Mouse (Mus musculus) urinary bladder, postnatal 25 days (tissue): ENCODE data around the gene A930017K11Rik.

ENCODE experiments used
- DNase-seq: peaks from one replicate; pipeline ENCODE4 v3.0.0; 2022; ENCODE audit warnings: low spot score

A930017K11Rik gene

DNA sequence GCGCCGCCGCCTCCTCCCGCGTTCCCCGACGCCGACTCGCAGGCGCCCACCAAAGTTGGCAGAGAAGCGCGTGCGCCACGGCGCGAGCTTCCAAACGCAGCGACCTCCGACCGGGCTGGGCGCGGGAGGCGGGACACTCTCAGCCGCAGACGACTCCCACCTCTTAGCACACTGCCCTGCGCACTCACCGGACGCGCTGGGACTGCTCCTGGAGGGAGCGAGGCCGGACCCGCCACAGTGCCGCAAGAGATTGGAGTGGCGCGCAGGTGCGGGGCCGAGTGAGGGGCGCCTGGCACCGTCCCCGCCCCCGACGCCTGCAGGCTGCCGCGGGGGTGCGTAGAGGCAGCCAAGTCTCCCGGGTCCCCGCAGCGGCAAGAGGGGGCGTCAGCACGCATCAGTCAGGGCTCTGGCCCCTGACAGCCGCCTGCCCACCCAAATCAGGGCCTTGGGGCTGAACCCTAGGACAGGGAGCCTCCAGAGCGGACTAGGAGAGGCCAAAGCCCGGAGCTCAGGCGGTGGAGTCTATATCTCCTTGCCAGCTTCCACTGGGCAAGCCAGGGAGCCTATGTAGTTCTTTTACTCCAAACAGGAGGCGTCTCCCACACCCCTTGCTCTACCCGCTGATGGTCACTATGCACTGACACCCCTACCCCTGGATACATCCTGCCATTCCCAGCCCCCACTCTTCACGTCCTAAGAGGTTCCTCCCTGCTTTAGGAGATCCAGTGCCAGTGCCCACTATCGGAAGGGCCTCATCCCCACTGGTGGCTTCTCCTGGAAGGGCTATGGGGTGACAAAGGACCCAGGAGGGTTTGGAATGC lies at the start of gene A930017K11Rik:
A930017K11Rik (minus strand) TSS at position 763 of the 821 bp plus-strand sequence.
- DNase-seq, result no peak

DNA sequence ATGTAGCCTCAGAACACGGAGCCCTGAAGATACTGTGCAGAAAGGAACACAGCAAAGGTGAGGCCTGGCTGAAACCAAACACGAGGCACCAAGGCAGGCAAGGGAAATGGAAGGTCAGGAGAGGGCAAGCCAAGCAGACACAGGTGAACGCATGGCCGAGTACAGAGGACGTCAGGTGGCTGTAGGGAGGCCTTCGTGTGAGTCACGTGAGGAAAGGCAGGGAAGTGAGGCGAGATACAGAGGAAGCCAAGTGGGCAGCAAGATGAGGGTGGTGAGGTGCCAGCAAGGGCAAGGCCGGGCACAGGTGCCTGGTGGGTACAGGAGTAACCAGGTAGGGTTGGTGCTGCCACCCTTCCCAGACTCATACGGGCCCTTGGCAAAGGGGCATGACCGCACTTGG lies 46.1 kb upstream of the A930017K11Rik start:
- DNase-seq, result no peak

DNA sequence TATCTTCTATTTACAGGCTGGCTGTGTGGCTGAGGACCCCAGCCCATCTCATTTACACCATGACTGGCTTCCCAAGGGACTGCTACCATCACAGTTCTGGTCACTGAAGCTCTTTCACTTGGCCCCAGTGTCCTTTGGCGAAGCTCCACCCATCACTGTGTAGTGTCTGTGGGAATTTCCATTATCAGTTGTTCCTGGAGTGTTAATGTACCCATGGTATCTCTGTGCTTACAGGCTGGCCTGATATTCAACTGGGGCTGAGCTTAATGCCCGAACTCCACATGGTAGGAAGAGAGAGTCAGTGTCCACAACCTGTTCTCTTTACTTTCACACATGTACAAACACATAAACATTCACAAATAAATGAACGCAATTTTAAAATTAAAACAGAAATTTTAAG lies 41.1 kb upstream of the A930017K11Rik start:
- no peak for DNase-seq

DNA sequence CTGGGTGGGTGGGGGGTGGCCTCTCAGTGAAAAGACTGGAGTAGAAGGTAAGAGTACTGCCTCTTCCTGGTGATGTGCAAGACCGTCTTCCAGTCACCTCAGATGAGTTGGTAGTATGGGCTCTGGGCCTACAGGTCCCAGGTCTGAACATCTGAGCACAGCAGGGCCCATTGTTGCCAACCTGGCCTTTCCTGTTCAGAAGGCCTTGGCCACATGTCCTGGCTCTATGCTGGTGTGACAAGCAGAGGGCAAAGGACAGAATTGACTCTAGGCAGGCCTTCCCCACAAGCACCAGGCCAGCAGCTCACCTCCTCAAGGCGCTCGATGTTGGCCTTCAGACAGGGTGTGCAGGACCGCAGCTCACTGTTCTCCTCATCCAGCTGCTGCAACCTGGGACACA lies 39.9 kb upstream of the A930017K11Rik start:
- DNase-seq, result no peak

DNA sequence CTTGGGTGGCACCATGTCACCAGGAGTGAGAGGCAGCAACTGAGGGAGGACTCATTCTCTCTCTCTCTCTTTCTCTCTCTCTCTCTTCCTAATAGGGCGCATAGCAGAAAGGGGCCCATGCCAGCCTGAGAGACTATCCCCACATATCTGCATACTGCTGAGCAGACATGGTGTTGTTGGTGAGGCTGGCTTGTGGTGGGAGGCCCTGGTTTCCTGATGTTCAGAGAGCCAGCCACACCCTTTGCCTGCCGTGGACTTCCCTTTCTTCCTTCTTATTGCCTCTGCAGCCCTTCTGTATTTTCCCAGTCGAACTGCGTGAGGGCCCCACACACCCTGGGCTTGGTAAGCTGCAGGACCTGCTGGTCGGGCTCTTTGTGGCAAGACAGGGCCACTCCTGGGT lies 38.0 kb upstream of the A930017K11Rik start:
- DNase-seq, result no peak

DNA sequence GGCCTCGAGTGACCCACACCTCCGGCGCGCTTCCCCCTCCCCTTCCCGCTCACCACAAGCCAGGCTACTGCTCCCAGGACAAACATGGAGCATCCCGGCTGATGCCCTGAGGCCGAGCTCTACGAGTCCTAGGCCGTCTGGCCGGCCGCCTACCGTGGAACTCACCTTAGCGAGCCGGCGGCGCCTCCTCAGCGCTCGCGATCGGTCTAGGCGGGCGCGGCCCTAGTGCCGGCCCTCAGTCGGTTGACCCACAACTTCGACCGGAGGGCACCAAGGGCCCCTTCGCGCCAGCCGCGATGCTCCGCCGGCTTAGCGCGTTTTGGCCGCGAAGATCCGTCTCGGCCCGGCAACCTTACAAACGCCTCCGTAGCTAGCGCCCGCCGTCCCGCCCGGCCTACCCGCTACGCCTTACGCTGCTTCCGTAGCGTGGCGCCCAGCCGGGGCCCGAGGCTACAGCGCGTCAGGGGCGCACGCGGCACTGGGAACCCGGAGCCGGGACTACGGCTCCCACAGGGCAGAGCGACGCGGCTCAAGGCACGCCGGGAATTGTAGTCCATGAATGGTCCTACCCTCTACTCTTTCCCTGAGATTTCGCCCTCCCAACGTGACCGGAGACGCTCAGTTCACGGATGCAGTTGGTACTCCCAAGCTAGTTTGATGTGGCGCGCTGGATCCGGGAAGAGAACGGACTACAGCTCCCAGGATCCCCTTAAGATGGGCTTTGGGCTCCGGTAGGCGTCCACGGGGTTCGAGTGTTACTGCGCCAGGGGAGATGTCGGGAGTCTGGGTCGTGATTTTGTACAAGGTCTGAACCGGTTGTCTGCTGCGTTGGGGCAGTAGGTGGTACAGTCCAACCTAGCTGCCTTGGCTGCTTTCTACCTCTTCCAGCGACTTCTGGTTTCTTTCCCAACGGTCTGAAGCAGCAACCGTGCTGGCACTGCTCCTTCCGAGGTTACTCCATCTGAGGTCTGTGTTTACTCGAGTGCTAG lies 33.2 kb upstream of the A930017K11Rik start, which contains the start of gene Capn15:
Capn15 (minus strand) TSS at position 491 of the 989 bp plus-strand sequence.
- peak; percentile 85 for DNase-seq

DNA sequence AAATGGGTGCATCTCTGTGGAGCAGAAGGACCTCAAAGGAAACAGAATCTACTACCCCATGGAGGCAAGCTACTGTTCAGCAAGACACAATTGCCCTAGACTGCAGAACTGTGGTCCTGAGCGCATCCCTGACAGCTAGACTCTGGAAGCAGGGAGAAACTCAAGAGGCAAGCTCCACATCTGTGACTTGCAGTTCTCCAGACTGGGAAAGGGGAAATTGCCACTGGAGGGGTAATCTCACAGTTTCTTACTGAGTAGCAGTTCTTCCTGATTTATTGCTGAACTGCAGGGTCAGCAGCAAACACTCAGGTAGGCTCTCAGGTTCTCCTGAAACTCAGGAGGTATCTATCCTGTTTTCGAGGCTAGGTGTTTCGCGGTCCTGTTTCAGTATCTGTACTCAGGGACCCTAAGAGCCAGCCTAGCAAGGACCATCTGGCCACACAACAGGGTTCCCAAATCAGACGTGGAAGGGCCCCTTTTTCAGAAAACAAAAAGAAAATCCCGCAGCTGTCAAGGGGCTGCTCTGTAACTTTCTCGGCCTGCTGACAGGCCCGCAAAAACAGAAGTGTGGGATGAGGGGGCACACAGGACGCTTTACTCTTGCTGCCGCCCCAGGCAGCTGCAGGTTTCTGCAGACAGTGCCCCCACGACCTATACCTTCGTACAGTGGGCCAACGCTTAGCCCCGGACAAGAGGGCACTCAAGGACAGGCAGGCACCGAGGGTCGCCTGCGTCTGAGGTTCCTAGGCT lies 32.4 kb upstream of the A930017K11Rik start:
- no peak for DNase-seq

DNA sequence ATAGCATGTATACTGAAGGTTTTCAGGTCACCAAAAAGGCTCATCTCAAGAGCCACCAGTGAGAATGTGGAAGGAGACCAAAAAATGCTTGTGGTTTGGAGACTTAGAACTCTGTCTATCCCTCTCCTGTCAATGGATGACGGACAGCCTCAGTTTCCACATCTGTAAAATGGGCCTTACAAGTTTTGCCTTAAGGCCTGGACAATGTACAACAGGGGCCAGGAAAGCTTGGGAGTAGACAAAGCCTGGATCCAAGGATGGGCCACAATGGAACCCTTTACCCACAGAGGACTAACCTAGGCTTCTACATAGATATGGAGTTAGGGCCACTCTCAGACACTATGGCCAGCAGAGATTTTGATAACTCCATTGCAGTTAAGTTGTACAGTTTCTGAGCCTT lies 31.7 kb upstream of the A930017K11Rik start:
- no peak for DNase-seq

DNA sequence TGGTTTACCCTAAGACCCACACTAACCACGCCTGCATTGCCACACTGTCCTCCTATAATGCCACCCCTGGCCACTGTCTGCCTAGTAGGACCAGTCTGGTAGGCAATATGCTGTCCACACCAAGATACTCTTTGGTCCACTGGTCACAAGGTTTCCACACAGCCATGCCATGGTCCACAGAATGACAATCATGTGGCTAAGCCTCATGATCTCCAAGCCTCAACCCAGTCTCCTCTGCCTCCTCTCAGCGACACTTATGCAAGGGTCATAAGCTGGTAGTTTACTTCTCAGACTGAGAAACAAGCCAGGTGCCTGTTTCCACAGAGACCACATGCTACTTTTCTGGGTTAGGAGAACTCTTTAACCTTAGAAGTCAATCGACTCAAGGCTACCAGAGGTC lies 30.5 kb upstream of the A930017K11Rik start:
- DNase-seq, result no peak

DNA sequence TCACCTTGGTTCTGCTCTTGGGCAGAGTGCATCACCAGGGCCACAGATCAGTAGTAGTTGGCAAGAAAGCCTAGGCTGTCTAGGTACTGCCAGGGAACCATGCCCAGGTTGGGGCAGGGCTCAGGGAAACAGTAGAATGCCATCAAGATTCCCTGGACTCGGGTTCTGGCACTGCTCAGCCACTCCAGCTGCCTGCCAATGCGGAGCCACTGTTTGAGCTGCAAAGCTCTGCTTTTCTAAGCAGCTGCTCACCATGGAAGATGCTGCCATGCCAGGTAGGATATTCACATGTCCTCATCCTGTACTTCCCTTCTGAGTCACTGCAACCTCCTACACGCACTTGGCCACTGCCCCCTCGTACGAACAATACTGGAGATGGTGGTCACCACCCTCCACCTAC lies 28.5 kb upstream of the A930017K11Rik start:
- DNase-seq, result no peak

DNA sequence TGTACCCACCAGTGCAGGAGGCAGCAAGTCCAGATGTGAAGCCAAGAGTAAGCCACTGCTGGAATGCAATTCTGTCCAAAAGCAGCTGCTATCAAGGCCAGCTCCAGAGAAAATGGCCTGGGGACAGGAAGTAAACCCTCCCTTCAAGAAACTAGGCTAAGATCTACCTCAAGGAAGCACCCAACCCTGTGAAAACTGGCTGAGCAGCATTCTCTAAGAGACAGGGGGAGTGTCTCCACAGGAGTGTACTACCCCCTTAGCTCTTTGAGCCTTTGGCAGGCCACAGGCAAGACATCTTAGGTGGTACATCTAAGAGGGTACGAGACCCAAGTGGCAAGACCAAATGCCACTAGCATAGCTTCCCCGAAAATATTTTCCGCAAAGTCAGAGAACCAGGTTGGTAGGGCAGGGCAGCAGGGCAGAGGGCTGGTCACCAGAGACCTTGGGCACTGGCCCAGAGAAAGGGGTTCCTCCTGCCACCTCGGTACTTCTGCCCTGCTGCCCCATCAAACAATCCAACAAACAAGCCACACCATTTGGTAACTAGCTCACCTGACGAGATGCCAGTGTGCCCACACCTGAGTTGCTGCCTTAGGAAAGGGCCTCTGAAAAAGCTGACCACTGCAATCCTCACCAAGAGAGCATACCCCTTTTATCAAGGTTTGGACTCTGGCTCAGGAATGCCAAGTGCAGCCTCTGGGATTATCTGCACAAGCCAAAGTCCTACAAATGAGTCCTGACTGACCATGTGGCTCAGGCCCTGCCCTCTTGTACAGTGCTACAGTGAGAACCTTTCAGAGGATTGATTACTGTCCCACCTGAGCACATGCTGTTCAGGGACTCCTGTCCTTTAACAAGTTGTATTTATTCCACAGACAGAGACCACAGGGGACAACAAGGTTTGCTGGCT lies 27.7 kb upstream of the A930017K11Rik start:
- DNase-seq, result no peak

DNA sequence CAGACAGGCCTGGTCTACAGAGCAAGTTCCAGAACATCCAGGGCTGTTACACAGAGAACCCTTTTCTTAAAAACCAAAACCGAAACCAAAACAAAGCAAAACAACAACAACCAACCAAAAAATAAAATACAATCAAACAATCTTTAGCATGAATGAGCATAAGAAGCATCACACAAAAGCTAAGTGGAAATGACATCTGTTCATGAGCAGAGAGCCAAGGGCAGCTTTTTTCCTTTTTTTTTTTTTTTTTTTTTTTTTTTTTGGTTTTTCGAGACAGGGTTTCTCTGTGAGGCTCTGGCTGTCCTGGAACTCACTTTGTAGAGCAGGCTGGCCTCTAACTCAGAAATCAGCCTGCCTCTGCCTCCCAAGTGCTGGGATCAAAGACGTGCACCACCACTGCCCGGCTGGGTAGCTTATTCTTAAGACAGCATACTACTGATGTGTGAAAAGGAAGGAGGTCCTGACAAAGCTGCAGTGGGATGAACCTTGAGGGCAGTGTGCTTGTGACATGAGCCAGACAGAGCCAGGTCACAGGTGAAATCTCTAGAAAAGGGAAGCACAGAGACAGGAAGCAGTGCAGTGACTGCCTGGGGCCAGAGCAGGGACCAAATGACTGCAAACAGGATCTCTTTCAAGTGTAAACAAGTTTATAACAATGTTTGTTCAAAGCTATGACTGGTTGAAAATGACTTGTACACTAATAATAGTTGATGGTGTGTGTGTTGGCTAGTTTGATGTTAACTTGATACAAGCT lies 18.8 kb upstream of the A930017K11Rik start:
- DNase-seq, result no peak

DNA sequence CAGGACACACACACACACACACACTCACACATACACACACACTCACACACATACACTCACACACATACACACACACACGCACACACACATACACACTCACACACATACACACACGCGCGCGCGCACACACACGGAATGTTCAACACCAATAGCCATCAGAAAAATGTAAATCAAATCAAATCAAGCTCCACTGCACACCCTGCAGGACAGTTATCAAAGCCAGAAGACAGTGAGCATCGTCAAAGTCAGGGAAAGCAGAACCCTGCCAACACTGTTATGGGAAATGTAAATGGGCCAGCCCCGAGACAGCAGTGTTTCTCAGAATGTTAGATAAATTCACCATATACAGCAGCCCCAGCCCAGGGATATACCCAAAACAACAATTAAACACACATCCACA lies 18.1 kb upstream of the A930017K11Rik start:
- DNase-seq, result no peak

DNA sequence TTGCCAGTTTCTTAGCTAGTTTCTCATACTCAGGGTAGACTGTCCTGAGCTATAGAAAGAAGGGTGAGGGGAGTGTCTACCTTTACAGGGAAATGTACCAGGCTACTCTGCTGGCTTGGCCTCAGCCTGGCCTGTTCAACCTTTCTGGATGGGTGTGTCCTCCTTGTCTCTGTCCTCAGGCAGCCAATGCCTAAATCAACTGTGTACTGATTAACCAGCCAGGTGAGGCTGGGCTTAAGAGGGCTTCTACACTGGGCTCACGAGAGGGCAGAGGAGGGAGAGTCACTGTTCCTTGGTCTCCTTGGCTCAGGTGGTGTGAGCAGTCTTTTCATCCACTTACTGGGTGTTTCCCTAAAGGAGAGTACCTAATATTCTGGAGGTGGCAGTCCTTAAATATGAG lies 15.8 kb upstream of the A930017K11Rik start:
- no peak for DNase-seq

DNA sequence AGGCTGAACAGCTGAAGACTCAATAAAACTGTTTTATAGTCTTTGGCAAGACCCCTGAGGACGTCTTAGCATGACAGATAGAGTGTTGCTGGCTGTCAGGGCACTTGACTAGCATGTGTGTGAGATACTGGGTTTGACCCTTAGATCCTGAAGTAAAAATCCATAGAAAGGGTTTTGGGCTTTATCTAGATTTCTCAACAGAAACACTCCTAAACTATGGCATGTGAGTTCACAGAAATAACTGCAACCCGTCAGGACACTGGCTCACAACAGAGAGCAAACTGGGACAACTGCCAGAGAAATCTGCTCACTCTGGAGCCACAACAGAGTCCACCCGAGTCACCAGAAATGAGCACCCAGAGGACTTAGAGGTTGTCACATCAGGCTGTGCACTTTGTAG lies 15.3 kb upstream of the A930017K11Rik start:
- no peak for DNase-seq

DNA sequence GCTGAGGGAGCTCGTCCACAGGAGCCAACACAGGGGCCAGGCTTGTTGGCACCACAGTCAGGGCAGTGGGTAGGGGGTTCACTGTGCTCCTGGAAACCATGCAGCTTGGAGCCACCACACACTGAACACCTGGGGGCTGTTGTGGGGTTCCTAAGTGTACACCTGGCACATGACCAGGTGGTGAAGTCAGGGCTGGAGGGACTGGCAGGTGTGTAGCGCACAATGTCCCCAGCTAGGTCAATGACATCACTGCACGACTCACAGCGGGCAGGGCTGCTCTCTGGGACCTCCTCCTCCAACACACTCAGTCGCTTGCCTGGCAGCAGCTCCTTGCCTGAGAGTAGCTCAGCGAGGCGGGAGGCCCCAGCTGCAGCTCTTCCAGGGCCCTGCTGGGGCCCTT lies 11.9 kb upstream of the A930017K11Rik start:
- DNase-seq, result no peak

DNA sequence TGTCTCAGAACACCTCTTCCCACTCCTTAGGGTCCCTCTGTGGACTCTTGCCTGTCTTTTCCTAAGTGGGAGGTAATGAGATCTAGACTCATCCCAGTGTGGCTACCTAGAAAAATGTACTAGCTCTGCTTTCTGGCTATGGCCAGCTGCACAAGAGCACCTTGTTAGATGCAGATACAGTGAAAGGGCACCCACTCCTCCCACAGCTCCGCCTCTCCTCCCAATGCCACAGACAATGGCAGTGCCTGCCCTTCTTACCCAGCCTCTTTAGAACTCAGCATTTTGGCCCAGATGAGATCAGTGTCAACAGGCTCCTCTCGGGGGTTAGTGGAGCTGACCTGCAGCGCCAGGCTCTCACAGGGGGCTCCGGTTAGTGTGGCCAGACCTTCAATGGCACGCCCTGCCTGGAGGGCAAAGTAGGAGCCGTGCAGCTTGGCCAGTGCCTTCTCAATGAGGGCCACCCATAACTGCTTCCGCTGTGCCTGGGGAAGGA lies 10.1 kb upstream of the A930017K11Rik start:
- DNase-seq, result no peak

DNA sequence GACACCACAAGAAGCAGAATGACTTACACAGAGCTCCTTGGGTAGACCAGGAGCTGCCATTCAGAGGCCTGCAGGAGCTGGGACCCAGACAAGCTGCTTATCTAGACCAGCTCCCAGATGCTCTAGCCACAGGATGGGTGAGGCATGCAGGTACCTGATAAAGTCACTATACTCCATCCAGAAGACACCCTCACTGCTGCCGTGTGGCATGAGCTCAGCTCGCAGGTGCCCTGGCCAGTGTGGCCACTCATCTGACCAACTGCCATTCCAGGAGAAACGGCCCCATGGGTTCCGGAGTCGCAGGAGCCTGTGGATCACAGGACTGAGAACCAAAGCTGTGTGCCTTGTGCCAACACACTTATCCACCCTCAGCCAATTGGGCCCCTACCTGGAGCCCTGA lies 9.2 kb upstream of the A930017K11Rik start:
- DNase-seq, result no peak

DNA sequence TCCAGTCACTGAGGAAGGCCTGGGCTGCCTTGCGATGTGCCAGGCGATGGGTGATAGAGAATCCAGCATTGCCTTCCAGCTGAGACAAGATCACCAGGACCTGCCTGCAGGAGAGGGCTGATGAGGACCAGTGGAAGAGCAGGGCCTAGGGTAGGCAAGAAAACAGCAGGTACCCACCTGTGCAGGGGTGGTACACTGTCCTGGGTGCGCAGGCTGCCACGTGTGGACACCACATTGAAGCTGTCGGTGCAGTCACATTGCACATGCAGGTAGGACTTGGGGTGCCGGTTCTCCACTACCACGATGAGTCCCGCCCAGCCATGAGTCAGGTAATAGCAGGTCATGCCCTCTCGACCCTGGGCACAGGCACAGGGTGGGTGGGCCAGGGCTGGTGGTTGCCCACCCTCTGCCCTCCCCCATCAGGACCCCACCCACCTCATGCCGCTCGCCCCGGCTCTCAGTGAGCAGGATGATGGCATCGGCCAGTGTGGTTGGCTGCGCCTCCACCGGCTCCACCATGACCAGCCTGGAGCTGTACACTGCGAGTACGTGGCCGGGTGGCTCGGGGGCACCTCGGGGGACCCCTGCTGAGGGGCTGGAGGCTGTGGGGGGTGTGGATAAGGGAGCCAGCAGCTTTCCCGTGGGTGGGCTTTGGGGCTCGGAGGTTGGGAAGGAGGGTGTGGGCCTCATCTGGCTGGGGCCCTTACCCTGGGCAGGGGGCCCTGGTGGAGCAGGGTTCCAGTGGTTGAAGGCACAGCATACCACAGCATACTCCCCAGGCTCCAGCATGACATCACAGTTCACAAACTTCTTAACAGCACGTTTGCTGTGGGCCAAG lies 7.5 kb upstream of the A930017K11Rik start:
- no peak for DNase-seq
